Mouse (Mus musculus) brain, adult 10 weeks (tissue): ENCODE results near the gene Pclo. TPM values are rescaled to one million over a fixed set of nuclear protein-coding genes. Genes with fewer than 3 reads are reported as not detected.

Experiments
- polyA plus RNA-seq: library from polyadenylated mRNA; stranded (reverse); fragments of 350-450 nt; fragmentation: Illumina TruSeq; extraction: RNeasy Lipid Tissue Mini Kit (QIAGEN cat#74804); gene quantifications from one replicate; pipeline ENCODE4 v1.2.3, GENCODE M21; 2015; ENCODE audit warnings: low read depth, low replicate concordance

Gene Pclo
- polyA plus RNA-seq, result 64.0 TPM

DNA sequence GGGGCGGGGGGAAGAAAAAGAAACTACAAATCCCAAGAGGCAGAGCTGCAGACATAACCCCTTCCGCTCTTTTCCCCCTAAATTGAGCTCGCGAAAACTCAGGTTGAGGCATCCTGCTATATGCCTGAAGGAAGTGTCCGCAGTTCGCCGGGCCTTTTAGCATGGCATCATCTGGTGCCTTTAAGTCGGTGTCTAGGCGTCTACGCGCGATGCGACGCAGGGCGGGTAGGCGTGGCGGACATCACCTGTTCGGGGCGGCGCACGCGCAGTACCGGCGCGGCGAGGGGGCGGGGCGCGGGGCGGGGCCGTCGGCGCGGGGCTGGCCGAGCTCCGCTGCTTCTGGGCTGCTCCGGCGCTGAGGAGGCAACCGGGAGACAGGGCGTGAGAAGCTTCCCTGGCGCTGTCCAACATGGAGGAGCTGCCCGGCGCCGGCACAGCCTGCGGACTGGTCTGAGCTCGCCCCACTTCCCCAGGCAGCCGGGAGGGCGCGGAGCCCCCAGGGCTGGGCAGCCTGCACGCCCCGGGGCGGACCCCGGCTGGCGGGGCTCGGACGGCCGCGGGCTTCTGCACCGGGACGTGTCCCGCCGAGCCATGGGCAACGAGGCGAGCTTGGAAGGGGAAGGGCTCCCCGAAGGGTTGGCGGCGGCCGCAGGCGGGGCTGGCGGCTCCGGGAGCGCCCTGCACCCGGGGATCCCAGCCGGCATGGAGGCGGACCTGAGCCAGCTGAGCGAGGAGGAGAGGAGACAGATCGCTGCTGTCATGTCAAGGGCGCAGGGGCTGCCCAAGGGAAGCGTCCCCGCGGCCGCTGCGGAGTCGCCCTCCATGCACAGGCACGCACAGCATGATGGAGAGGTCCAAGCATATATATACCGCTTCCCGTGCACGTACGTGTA, at the start of gene Pclo:
Pclo (plus strand) TSS at position 288 of the 893 bp plus-strand sequence.

